ENCODE assay signal across 16 mouse cellular contexts in genomic region chr2:166074322-166074721, GRCm38 (mm10).
A peak's percentile ranks its signal among the peaks of the same experiment; 100 is the strongest.
DNase-seq lines count a peak whose midpoint lies in the region; ATAC-seq and TF ChIP-seq lines count a peak whose summit lies in the region.
"Had no signal": no experiment of that assay in that cellular context is flagged by ENCODE, and none has a peak within 500 bp of the region (broad histone marks: within the 10 kb centered on the region; RNA-seq: fewer than 3 reads in every experiment).

No protein-coding gene starts in this region.

- H3K4me2 ChIP-seq in limb, embryonic 11.5 days (ENCODE audit: low read depth, severe bottlenecking) = no peak overlapping the region
- no peak overlapping the region for H3K4me2 ChIP-seq in embryonic facial prominence, embryonic 13.5 days
- no peak overlapping the region for H3K4me2 ChIP-seq in stomach, postnatal 0 days (replicated peaks; ENCODE audit: low read depth)
- H3K4me2 ChIP-seq: lung, embryonic 14.5 days had no signal

- DNase-seq in heart, adult 11 months = peak; percentile 92
- DNase-seq in heart, embryonic 10.5 days (ENCODE audit: low spot score) = no peak
- no peak for DNase-seq in limb, embryonic 11.5 days (ENCODE audit: low spot score)
- no peak for DNase-seq in limb, embryonic 10.5 days (ENCODE audit: low spot score)
- DNase-seq in stomach, postnatal 0 days (ENCODE audit: low spot score) = no peak
- no peak for DNase-seq in spleen, postnatal 14 days (ENCODE audit: low spot score in 2 of 2)
- DNase-seq: adrenal gland, postnatal 36 days; B cell, adult 2 months; cerebellum, postnatal 25 days; gastrocnemius, postnatal 36 days; kidney, postnatal 4 days; liver; lung, embryonic 14.5 days; right cerebral cortex, postnatal 14 days had no signal

- H3K36me3 ChIP-seq in heart, embryonic 10.5 days = peaks cover 88% of the 10 kb centered on the region
- peaks cover 12% of the 10 kb centered on the region; the same call in 1 of the 2 replicates for H3K36me3 ChIP-seq in limb, embryonic 11.5 days (ENCODE audit: control insufficient read depth, insufficient read depth, low read length)
- peaks cover 98% of the 10 kb centered on the region for H3K36me3 ChIP-seq in limb, embryonic 10.5 days
- peaks cover 79% of the 10 kb centered on the region for H3K36me3 ChIP-seq in embryonic facial prominence, embryonic 13.5 days
- peaks cover 21% of the 10 kb centered on the region for H3K36me3 ChIP-seq in stomach, postnatal 0 days (ENCODE audit: control insufficient read depth, insufficient read depth, low read length)

- no peak for TF ChIP-seq CTCF in stomach, postnatal 0 days (IDR thresholded peaks at IDR 0.05; ENCODE audit: low read depth)

- H3K9me3 ChIP-seq in heart, embryonic 10.5 days = no peaks in the 10 kb centered on the region
- no peaks in the 10 kb centered on the region for H3K9me3 ChIP-seq in limb, embryonic 11.5 days (ENCODE audit: control insufficient read depth, low read length)
- no peaks in the 10 kb centered on the region for H3K9me3 ChIP-seq in limb, embryonic 10.5 days (replicated peaks)
- no peaks in the 10 kb centered on the region for H3K9me3 ChIP-seq in embryonic facial prominence, embryonic 13.5 days
- no peaks in the 10 kb centered on the region for H3K9me3 ChIP-seq in stomach, postnatal 0 days (ENCODE audit: control insufficient read depth, low read length)

- no peak overlapping the region for H3K9ac ChIP-seq in limb, embryonic 11.5 days (ENCODE audit: low read length)
- H3K9ac ChIP-seq in embryonic facial prominence, embryonic 13.5 days = no peak overlapping the region
- peak overlapping the region; percentile 23; the same call in 1 of the 2 replicates for H3K9ac ChIP-seq in stomach, postnatal 0 days (ENCODE audit: low read length)
- H3K9ac ChIP-seq: lung, embryonic 14.5 days had no signal

- no peak overlapping the region for H3K4me3 ChIP-seq in heart, embryonic 10.5 days
- H3K4me3 ChIP-seq in limb, embryonic 11.5 days (ENCODE audit: low read depth, low read length) = no peak overlapping the region
- H3K4me3 ChIP-seq in limb, embryonic 10.5 days = no peak overlapping the region
- no peak overlapping the region for H3K4me3 ChIP-seq in embryonic facial prominence, embryonic 13.5 days
- no peak overlapping the region for H3K4me3 ChIP-seq in stomach, postnatal 0 days (ENCODE audit: low read depth, low read length)

- H3K27ac ChIP-seq in heart, embryonic 10.5 days = no peak overlapping the region
- 0 out of 2 replicates have a peak overlapping the region, but pooled peaks have one; percentile 10 for H3K27ac ChIP-seq in limb, embryonic 11.5 days (replicated peaks; ENCODE audit: low read depth, low read length)
- H3K27ac ChIP-seq in limb, embryonic 10.5 days = no peak overlapping the region
- peak overlapping the region; percentile 48 for H3K27ac ChIP-seq in embryonic facial prominence, embryonic 13.5 days
- peak overlapping the region; percentile 53 for H3K27ac ChIP-seq in stomach, postnatal 0 days (replicated peaks)

- peaks cover 41% of the 10 kb centered on the region for H3K4me1 ChIP-seq in heart, embryonic 10.5 days
- no peaks in the 10 kb centered on the region for H3K4me1 ChIP-seq in limb, embryonic 11.5 days (ENCODE audit: control insufficient read depth, insufficient read depth, low read length)
- H3K4me1 ChIP-seq in limb, embryonic 10.5 days = no peaks in the 10 kb centered on the region
- H3K4me1 ChIP-seq in embryonic facial prominence, embryonic 13.5 days = peaks cover 31% of the 10 kb centered on the region
- no peaks in the 10 kb centered on the region for H3K4me1 ChIP-seq in stomach, postnatal 0 days (replicated peaks; ENCODE audit: control insufficient read depth, insufficient read depth)

- no peaks in the 10 kb centered on the region for H3K27me3 ChIP-seq in heart, embryonic 10.5 days (ENCODE audit: insufficient read depth, poor library complexity, severe bottlenecking)
- H3K27me3 ChIP-seq in limb, embryonic 11.5 days (ENCODE audit: control insufficient read depth, insufficient read depth, low read length) = no peaks in the 10 kb centered on the region
- H3K27me3 ChIP-seq in limb, embryonic 10.5 days (ENCODE audit: low read depth, poor library complexity, severe bottlenecking) = no peaks in the 10 kb centered on the region
- no peaks in the 10 kb centered on the region for H3K27me3 ChIP-seq in embryonic facial prominence, embryonic 13.5 days
- H3K27me3 ChIP-seq in stomach, postnatal 0 days (ENCODE audit: control insufficient read depth, insufficient read depth, low read length) = no peaks in the 10 kb centered on the region

- no peak for ATAC-seq in limb, embryonic 11.5 days (ENCODE audit: insufficient number of reproducible peaks, low FRiP score, low TSS enrichment, low read depth)
- no peak for ATAC-seq in embryonic facial prominence, embryonic 13.5 days (ENCODE audit: insufficient number of reproducible peaks, insufficient read depth, low FRiP score, low TSS enrichment, low read depth)
- ATAC-seq in stomach, postnatal 0 days (ENCODE audit: low FRiP score, low TSS enrichment) = no peak
- ATAC-seq: activated CD4-positive, CD25-positive, alpha-beta regulatory T cell, adult 4 months had no signal

- 61% methylated on average over 6 of the region's 6 CpGs for WGBS in heart, embryonic 10.5 days
- 73% methylated on average over 6 of the region's 6 CpGs for WGBS in limb, embryonic 11.5 days
- whole genome bisulfite sequencing in limb, embryonic 10.5 days = 73% methylated on average over 6 of the region's 6 CpGs
- WGBS in embryonic facial prominence, embryonic 13.5 days = 64% methylated on average over 6 of the region's 6 CpGs
- 63% methylated on average over 6 of the region's 6 CpGs for WGBS in stomach, postnatal 0 days

- TF ChIP-seq EP300 in stomach, postnatal 0 days (optimal IDR thresholded peaks at IDR 0.05) = no peak

Comparison
In these comparisons a context has a peak if more than half of its experiments do, and no peak if none do; other contexts are left out.
1. H3K27ac ChIP-seq: peak in limb, embryonic 11.5 days (single experiment), embryonic facial prominence, embryonic 13.5 days (single experiment) and stomach, postnatal 0 days (single experiment); none in heart, embryonic 10.5 days (single experiment) and limb, embryonic 10.5 days (single experiment).